Mouse (Mus musculus): ENCODE measurements around the gene Mest. TPM values are rescaled to one million over a fixed set of nuclear protein-coding genes. Genes with fewer than 3 reads are reported as not detected.
A peak's percentile ranks its signal among the peaks of the same experiment; 100 is the strongest.

Mest gene
- total RNA-seq, 2 experiments from 2014 or later, result 835 to 1,053 TPM

DNA sequence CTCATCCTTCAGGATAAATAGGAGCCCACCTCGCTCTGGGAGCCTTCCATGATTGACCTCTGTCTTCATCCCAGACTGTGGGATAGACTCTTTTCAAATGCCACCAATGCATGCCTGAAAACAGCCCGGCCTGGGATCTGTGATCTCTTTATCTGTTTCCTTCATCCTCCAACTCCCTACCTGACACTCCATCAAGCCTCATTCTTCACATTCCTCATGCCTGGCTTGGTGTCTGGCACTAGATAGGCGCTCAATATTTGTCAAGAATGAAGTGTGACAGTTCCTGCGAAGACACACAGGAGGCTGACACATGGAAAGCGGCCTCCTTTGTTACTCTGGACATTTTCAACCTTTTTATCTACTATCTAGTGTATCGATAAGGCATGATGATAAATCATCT lies 19.9 kb upstream of the Mest start:
- no peak for DNase-seq (ENCODE audit: low spot score in 2 of 2)

DNA sequence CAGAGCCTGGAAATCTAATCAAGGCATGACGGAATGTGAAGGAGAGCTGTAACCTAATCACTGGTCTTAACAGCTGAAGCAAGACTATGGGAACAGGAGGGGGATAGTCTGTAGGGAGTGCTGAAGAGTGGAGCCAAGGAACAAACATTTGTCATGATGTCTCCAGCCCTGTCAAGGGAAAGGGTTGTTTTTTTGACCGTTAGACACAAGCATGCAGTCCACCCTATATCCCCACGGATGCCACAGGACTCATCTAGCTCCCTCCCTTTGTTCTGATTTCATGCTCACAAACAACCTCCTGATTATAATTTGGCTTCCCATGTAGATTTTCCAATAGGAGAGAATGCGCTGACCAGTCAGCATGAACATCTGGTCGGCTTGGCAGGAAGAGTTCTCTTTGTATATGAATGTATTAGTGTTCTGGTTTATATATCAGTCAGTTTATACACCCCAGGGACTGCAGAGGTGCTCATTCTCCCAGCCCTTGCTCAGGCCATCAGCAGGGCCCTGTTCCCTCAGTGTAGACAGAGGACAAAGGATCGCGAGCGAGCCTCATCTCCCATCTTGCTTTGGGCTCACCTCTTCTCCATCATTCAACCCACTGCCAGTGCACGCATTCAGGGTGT lies 19.3 kb upstream of the Mest start:
- DNase-seq (ENCODE audit: low spot score in 2 of 2), result peak in 1 of 2 experiments; percentile 48

DNA sequence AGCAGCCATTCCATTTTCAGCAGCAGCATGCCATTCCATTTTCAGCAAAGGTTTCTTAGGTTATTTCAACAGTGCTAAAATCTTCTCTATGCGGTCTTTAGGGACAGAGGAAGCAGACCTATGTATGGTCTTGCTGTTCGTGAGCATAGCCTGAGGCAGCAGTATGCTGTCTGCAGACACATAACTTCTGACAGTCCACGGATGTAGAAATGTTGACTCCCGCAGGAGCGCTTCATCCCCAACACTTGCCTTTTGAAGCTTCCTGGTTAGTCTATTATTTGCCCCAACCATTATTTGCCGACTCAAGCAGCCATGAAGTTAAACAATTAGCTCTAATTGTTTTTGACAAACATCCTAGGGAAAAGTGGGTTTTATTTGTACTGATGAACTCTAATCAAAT lies 14.2 kb upstream of the Mest start:
- no peak for DNase-seq (ENCODE audit: low spot score in 2 of 2)

DNA sequence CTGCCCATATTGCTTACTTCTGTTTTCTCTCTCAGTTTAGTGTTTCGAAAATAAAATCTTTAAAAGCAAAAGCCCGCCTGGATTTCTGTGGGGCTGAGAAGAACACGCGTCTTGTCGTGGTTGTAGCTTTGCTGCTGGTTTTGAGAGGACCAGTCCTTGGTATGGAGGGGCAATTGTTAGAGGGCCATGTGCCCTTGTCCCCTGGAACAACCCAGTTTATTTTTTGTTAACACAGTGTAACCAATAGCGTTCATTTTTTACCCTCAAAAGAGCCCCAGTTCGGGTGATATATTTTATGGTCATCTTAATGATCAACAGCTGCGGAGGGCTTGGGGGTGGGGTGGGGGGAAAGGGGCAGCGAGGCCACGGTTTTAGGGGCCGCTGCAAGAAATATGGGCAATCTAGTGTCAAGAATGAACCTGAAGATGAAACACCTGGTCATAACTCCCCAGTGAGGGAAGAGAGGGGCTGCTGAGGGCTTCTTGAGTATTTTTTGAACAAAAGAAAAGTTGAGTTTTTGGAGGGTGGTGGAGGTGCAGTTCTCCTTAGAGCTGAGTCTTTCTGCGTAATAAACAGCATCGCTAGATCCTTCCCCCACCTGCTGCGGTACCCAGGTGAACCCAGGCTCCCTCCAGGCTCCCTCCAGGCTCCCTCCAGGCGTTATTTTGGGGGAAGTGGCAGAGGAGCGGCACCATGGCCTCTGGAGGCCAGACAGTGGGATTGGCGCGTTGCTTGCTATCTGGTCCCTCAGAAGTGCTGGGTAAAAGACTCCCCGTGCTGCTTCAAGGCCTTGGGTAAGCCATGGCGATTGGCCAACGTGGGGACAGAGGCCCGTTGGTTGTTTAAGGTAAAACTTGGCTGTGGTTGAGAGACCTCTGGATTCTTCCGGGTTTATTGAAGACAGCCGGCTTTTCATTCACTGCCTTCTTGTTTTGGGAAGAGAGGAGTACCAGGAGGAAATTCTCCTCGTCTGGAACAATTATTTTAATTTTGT lies 12.7 kb upstream of the Mest start:
- no peak for DNase-seq (ENCODE audit: low spot score in 2 of 2)

DNA sequence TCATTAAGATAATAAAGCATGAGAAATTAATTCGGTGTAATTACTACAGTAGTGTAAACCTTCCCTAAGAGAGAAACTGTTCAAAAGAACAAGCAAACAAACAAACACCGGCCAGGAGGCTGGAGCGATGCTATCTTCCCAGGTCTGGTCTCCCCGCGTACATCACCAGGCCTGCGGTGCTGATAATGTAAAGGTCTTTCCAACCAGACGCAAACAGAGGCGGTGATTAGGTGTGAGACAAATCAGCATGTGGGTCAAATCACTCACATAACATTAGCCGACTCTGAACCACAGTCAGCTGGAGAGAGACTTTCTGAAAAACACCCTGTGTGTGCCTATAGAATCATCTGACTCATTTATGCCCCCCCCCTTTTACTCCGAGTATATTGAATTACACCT lies 12.0 kb upstream of the Mest start:
- no peak for DNase-seq (ENCODE audit: low spot score in 2 of 2)

DNA sequence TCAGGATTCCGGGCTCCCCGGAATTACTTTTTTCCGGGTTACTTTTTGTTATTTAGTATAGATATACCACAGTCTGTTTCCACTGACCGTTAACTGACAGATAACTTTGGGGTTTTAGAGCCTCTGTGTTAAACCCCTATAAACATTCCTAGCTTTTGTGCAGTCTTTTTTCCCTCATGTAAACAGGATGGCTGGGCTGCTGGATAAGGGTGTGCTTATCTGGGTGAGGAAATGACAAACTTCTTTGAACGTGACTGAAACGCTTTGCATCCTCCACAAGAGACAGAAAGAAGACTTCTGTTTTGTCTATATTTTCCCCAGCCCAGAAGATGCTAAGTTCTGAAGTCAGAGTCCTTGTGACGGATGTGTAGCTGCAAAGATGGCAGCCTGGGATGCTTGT lies 10.9 kb upstream of the Mest start:
- no peak for DNase-seq (ENCODE audit: low spot score in 2 of 2)

DNA sequence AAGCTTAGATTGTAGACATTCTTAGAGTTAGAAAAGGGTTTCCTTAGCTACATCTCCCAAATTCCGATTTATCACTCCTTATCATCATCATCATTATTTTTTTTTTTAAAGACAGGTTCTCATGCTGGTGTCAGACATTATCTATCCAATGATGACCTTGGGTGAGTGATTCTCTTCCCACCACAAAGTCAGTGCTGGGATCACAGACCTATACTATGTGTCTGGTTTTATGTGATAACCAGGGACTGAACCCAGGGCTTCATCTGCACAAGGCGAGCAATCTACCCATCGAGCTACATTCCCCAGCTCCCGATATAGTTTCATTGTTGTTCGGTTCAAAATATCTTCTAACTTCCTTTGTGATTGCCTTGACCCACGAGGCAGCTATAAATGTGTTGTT lies 9.9 kb upstream of the Mest start:
- no peak for DNase-seq (ENCODE audit: low spot score in 2 of 2)

DNA sequence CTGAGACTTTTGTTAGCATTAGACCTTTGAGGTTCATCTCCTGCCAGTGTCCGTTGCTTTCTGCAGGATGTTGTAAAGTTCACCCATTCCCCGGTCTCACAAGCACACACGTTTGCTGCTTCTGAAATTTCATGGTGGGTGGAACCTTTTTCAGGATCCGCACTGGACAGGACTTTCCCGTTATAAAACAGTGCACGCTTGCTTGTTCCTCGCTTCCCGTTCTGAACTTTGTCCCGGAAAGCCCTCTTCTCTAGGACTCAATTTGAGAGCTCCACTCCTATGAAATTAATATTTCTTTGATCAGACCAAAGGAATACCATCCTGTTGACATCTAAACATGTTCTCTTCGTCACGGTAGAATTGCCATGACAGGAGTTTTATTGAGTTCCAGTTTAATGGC lies 9.5 kb upstream of the Mest start:
- DNase-seq (ENCODE audit: low spot score in 2 of 2), result no peak

DNA sequence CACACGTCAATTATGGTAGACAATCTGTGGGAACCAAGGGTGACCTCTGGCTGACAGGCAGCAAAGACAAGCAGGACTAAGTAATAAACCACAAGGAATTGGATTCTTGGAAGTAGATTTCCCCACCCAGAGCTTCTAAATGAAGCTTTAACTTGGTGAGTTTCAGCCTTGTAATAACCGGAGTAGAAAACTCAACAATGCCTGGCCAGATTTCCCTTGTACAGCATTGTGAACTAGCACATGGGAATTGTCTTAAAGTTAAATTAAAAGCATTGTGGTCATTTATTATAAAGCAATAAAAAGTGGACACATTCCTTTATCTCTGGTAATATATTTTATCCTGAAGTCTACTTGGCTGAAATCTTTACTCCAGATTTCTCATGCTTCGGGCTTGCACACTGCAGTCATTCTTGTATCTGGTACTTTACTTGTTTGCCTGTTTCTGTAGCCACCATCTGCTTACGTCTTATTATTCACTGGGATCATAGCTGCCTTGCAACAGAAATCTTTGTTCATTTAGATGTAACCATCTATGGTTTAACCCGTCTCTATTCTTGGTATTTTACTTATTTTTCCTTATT lies 8.4 kb upstream of the Mest start:
- DNase-seq (ENCODE audit: low spot score in 2 of 2), result no peak

DNA sequence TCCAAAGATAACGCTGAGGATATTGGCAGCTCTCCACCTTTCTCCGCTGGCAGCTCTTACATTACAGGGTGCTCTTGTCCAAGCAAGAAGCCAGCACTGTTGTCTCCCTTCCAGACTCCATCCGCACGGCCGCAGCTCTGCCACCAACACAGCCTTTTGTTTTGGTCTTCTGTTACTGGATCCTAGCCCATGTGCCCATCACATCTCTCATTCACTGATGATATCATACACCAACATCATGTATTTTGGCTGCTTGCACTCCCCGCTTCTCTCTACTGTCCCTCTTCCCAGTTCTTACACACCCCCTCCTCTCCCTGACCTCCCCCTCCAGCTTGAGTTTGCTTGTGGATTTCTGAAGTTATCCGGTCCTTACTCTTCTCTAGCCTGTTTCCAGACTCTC lies 6.6 kb upstream of the Mest start:
- DNase-seq (ENCODE audit: low spot score in 2 of 2), result no peak

DNA sequence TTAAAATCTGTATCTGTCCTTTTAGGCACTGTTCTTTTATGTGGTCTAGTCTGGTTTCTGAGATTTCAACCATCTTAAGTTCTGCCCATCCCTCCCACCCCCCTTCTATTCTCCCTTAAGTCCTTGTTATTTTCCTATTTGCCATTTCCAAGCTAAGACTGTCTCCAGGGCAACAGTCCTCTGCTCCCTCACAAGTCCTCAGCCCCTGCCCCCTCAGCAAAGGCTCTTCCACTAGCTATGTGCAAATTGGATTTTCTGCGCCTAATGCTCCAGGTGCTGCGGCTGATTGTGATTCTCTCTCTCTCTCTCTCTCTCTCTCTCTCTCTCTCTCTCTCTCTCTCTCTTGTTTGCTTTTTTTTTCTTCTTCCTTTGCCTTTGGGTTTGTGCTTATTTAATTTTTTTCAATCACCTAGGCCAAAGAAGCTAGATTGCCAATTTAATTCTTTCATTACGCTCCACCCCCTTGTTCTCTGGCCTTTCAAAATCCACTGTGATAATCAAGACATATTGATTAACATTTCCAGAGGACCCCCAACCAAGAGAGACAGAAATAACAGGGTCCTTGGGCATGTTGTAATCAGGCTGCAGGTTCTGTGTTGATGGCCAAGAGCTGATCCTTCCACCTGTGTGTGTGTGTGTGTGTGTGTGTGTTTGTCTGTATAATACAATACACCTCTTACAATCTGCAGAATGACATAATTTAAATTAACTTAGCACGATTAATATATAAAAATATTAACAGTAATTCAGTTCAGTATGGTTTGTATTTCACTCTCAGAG lies 772 bp upstream of the Mest start:
- DNase-seq (ENCODE audit: low spot score in 2 of 2), result no peak

DNA sequence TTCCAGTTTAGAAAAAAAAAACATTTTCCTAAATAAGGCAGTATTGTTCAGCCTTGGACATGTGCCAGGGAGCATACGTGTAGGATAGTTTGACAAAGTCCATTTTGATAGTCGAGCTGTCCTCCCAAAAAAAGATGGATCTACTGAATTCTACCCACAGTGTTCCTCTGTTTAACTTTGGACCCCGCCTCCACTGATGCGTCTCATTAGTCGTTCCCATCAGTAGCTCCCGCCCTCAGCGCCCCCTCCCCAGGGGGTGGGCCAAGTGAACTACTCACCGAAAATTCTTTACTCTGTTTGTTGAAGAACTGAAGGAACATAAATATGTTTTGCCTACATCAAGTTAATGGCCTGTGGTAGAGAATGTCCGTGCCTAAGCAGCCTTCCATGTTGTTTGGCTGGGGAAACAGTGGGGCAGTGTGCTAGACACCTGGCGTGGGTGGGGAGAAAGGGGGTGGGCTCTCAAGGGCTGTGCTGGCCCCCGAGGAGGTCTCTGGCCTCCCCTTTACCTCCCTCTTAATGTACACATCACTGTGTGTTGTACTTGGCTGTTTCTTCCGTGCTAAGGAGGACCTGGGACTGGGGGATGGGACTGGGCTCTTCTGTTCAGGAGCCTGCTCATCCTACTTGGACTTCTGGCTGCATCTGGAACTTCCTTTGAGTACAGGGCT lies 7.1 kb downstream of the Mest start:
- DNase-seq (ENCODE audit: low spot score in 2 of 2), result no peak

DNA sequence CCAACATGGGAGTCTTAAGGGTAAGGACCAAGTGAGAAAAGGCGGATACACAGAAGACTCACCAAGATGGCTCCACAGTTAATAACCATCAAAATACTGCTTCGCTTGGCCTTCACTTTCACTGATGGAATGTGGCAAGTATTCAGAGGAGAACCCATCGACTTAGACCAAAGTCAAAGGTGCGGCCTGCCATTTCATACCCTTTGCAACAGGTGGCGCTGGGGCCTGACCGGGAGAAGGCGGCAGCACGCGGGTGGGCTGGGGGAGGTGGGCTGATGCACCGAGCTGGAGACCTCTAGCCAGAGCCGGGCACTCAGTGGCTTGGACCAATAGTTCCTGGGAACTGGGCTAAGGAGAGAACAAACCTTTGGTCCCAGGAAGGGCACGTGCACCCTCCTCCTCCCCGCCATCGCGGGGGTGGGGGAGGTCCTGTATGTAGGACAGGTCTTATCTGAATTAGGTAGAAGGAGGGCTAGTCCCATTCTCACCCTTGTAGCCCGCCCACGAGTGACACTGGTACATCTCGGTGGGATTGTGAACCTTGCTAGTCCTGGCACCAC lies 9.3 kb downstream of the Mest start:
- no peak for DNase-seq (ENCODE audit: low spot score in 2 of 2)

DNA sequence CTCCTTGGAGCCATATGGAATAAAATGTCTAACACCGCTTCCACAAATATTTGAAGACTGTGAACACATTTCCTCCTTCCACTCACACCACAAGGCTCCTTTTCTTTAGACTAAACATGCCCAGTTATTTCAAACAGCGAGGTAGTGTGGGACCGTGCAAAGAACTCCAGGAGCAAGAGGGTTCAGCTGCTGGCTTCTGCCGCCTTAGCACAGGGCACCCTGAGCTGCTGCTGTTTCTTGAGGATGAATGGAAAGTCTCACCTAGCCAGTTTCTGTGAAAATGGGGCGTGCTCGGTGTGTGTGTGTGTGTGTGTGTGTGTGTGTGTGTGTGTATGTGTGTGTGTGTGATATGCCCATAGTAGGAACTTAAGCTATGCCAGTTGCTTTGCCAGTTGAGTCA lies 11.1 kb downstream of the Mest start:
- DNase-seq (ENCODE audit: low spot score in 2 of 2), result no peak

DNA sequence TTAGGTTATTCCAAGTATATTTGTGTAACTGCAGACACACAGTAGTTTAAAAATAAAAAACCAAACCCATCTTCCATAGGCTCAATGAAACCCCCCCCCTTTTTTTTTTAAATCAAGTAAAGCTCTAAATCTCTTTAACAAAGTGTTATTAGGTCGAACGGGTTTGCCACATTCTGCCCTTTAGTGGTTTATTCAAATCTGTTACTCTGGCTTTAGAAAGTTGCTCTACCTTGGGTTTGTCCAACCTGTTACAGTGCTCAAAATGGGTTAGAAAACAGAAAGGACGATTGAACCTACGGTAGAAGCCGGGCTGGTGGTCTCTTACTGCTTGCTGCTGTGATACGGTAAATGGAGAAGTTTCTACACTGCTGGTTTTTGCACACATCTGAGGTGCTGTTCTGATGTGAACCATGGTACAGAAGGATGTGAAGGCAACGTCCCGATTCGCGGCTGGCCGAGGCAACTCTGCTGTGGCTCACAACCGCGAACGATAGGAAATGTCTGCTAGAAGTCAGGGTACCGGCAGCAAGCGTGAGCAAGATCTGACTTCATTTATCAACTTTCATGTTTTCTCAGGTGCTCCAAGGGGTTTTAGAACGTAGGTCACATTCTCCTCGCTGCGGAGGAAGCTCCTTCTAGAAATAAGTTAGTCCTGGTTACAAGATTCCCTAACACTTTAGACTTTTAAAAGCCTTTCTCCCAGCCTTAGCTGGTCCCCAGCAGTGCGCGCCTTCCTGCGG lies 11.8 kb downstream of the Mest start:
- no peak for DNase-seq (ENCODE audit: low spot score in 2 of 2)

DNA sequence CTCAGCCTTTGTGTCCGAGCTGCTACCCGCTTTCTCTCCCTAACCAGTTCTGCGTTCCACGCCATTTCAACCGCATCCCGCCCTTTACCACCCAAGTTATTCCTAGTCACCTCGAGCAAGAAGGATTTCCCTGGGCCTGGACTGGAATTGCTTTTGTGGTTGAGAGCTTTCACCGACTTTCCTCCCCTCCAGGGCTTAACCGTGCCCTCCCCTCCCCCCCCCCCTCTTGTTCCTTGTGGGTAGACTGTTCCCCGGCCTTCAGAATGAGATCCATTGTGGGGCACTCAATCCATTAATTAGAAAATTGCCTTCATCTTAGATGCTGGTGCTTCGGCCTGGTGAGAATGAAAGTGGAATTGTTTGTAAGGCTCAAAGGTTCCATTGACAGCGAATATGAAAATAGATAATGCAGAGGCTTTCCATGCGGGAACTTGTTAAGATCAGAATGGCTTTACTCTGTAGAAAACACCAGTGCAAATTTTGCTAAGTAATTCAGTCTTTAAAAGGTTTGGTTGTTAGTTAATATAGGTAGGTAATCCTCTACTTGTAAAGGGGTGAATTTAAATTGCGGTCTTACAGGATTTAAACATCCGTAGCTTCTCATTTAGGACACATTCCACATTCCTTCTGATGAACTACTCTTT lies 12.5 kb downstream of the Mest start:
- DNase-seq (ENCODE audit: low spot score in 2 of 2), result no peak

DNA sequence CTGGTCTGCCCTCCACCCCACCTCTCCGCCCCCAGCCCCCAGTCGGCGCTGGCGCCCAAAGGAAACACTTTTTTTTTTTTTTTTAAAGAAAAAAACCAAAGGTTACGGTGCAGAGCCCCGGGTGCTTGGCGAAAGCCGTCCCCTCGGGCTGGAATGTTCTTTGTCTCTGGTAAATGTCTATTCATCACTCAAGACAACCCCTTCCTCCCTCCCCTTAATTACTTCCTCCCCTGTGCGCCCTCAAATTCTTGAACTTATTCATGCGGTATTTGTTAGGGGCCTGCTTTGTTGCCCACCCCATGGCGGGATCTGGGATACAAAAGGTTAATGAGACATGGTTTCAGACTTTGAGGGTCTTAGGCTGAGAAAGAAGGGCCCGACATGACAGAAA lies 13.0 kb downstream of the Mest start:
- no peak for DNase-seq (ENCODE audit: low spot score in 2 of 2)

DNA sequence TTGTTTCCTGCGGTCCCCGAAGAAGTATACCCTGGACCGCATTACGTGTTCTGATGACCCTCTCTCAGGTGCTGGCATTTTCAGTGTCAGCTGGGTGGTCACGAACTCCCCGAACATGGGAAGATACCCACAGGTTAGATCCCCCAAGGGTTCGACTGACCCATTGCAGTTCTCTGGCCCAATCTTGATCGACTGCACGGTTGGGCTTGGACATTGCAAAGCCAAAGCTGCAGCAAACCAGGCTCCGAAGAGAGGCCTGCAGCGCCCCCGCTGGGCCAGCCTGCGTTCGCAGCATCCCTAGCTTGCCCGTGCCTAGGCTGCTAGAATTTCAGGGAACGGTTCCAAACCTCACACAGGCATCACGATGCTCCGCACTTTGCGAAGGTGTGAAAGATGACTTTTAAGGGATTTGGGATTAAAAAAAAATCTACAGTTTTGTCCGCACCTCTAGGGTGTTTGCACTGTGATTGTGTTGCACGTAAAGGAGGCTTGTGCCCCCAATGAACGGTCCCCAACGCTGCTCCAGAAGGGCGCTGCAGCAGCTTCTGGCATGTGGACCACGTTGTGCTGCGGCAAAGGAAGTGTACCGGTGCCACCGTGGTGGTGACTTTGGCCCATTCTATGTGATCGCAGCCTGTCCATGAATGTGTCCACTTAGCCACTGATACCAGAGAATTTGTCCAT lies 13.7 kb downstream of the Mest start:
- DNase-seq (ENCODE audit: low spot score in 2 of 2), result peak; percentile 53 to 81

Measured in gastrocnemius, postnatal 4 days (tissue).